Mouse (Mus musculus) cerebellum, adult 2 months (tissue): ENCODE measurements at regions not wholly inside any gene's neighbourhood (a gene's known extent, or its start where the extent isn't known, plus 50 kb on each side); places are given as distances from the start of the nearest gene placed in this dataset.

Source experiments
- CTCF ChIP-seq: fragments of 200-500 bp; IDR thresholded peaks from 2 replicates; pipeline ENCODE4 v1.5.1; 2011; ENCODE audit warnings: low read depth, mild to moderate bottlenecking, control low read depth, low read length, moderate library complexity, borderline replicate concordance; ENCODE audit not compliant: insufficient read depth
- POLR2A ChIP-seq: fragments of 200-500 bp; IDR thresholded peaks from 2 replicates; pipeline ENCODE4 v1.6.1; 2011; ENCODE audit warnings: low read length, control low read depth, borderline replicate concordance; ENCODE audit not compliant: insufficient read depth

GRCm38 (mm10) chr2:92830134-92830533 is 84.8 kb upstream of the Syt13 start:
- no peak for TF ChIP-seq POLR2A
- no peak for TF ChIP-seq CTCF
